Mouse (Mus musculus) frontal cortex, adult (tissue): Measurements from ENCODE around the gene Mesp1.
"Not testable (repeated sequence)": the region's sequence is repeated elsewhere in the genome, so short reads cannot be mapped to it uniquely, and the experiment has no call there.

Experiments used
- ATAC-seq: cut with Nextera tagmentation; 2 replicates; pipeline ENCODE4 v1.9.2; 2017; ENCODE audit warnings: mild to moderate bottlenecking, moderate library complexity, mixed read lengths; ENCODE audit not compliant: low TSS enrichment

The Mesp1 gene

GRCm38 (mm10) chr7:79789812-79790211, 3.8 kb downstream of the Mesp1 start:
- not testable (repeated sequence) for ATAC-seq

- ATAC-seq, result peak; percentile 89
Measured at GRCm38 (mm10) chr7:79786295-79786694, 7.3 kb downstream of the Mesp1 start.

GRCm38 (mm10) chr7:79782516-79782855, 11.1 kb downstream of the Mesp1 start:
- ATAC-seq, result no peak

GRCm38 (mm10) chr7:79781826-79782515, 11.6 kb downstream of the Mesp1 start:
- no peak for ATAC-seq

GRCm38 (mm10) chr7:79780647-79781626, 12.7 kb downstream of the Mesp1 start:
- ATAC-seq, result peak; percentile 93

- peak; percentile 93 for ATAC-seq
Measured at GRCm38 (mm10) chr7:79771561-79772512, 21.8 kb downstream of the Mesp1 start.

GRCm38 (mm10) chr7:79769664-79770063, 23.9 kb downstream of the Mesp1 start:
- ATAC-seq, result no peak

- ATAC-seq, result no peak
Measured at GRCm38 (mm10) chr7:79765991-79766390, 27.6 kb downstream of the Mesp1 start.

- no peak for ATAC-seq
Measured at GRCm38 (mm10) chr7:79762106-79762505, 31.5 kb downstream of the Mesp1 start.

- ATAC-seq, result no peak
Measured at GRCm38 (mm10) chr7:79761124-79761876, 32.3 kb downstream of the Mesp1 start.

- no peak for ATAC-seq
Measured at GRCm38 (mm10) chr7:79759766-79760165, 33.8 kb downstream of the Mesp1 start.

GRCm38 (mm10) chr7:79758176-79758575, 35.4 kb downstream of the Mesp1 start:
- no peak for ATAC-seq

GRCm38 (mm10) chr7:79756334-79756733, 37.3 kb downstream of the Mesp1 start:
- ATAC-seq, result no peak

GRCm38 (mm10) chr7:79749511-79749910, 44.1 kb downstream of the Mesp1 start:
- no peak for ATAC-seq

- no peak for ATAC-seq
Measured at GRCm38 (mm10) chr7:79747659-79748058, 45.9 kb downstream of the Mesp1 start.

GRCm38 (mm10) chr7:79744585-79744984, 49.0 kb downstream of the Mesp1 start:
- no peak for ATAC-seq

GRCm38 (mm10) chr7:79744051-79744450, 49.5 kb downstream of the Mesp1 start:
- peak; percentile 24; the same call in 1 of the 2 replicates for ATAC-seq

- peak; percentile 82 for ATAC-seq
Measured at GRCm38 (mm10) chr7:79742659-79743536, 50.7 kb downstream of the Mesp1 start, which contains the start of the genes Pex11a and Wdr93. Gene Pex11a, minus strand, starts transcription at chr7:79743131. Gene Wdr93, plus strand, starts transcription at chr7:79743163.

- ATAC-seq, result no peak
Measured at GRCm38 (mm10) chr7:79742277-79742658, 51.3 kb downstream of the Mesp1 start.
